9 mouse cellular contexts compared by ENCODE assay signal in the genomic region with DNA sequence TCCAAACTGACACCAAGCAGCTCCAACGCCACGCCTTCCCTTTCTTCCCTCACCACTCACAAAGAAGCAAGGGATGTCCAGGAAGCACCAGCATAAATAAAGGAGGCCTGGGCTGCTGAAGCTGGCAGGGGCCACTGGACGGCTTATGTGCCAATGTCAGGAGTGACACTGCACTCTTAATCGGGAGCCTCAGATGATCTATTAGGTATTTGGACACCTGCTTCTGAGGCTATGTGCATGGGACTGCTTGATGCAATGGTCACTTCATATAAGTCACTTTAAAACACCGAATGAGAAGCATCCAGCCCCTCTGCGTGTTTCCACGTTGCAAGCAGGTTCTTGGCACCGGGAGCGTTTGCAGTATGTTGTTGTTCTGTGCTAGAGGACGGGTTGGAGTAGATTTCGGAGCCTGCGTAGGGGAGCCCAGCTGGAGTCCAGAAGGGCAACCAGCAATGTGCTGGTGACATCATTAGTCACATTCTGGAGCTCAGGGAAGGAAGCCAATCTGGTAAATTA.
DNase-seq lines count a peak whose midpoint lies in the region; ATAC-seq and TF ChIP-seq lines count a peak whose summit lies in the region.
"Had no signal": no experiment of that assay in that cellular context is flagged by ENCODE, and none has a peak within 500 bp of the region (broad histone marks: within the 10 kb centered on the region; RNA-seq: fewer than 3 reads in every experiment).

No protein-coding gene starts in this region.

- TF ChIP-seq CTCF in kidney, adult 2 months (conservative IDR thresholded peaks at IDR 0.05; ENCODE audit: insufficient read depth, insufficient read length, low read depth, low read length) = no peak

- ATAC-seq in kidney, embryonic 15.5 days (replicated peaks; ENCODE audit: low FRiP score) = no peak
- no peak for ATAC-seq in heart, embryonic 12.5 days (ENCODE audit: insufficient number of reproducible peaks, low FRiP score)

- WGBS in kidney, adult 2 months = 44% methylated on average over 12 of the region's 12 CpGs
- 70% methylated on average over 12 of the region's 12 CpGs for WGBS in kidney, embryonic 15.5 days
- WGBS in heart, embryonic 12.5 days = 79% methylated on average over 12 of the region's 12 CpGs

- no peaks in the 10 kb centered on the region for H3K27me3 ChIP-seq in kidney, adult 2 months (replicated peaks; ENCODE audit: control insufficient read depth, insufficient read depth, low read length)
- H3K27me3 ChIP-seq in kidney, embryonic 15.5 days = no peaks in the 10 kb centered on the region
- no peaks in the 10 kb centered on the region for H3K27me3 ChIP-seq in heart, embryonic 12.5 days (replicated peaks)

- no peaks in the 10 kb centered on the region for H3K9me3 ChIP-seq in kidney, embryonic 15.5 days (replicated peaks)
- H3K9me3 ChIP-seq in heart, embryonic 12.5 days (replicated peaks) = peaks cover 4% of the 10 kb centered on the region; the same call in 1 of the 2 replicates

- TF ChIP-seq POLR2A in kidney, adult 2 months (IDR thresholded peaks at IDR 0.05; ENCODE audit: low read depth, low read length) = no peak

- H3K4me1 ChIP-seq in kidney, adult 2 months (ENCODE audit: control insufficient read depth, insufficient read depth, low read length) = no peaks in the 10 kb centered on the region
- H3K4me1 ChIP-seq in kidney, embryonic 15.5 days = no peaks in the 10 kb centered on the region
- H3K4me1 ChIP-seq in heart, embryonic 12.5 days (replicated peaks) = no peaks in the 10 kb centered on the region

- H3K4me2 ChIP-seq in kidney, embryonic 15.5 days = no peak overlapping the region
- H3K4me2 ChIP-seq in heart, embryonic 12.5 days = no peak overlapping the region

- H3K4me3 ChIP-seq in kidney, adult 2 months (ENCODE audit: insufficient read depth, low read depth, low read length) = no peak overlapping the region
- no peak overlapping the region for H3K4me3 ChIP-seq in kidney, embryonic 15.5 days (replicated peaks)
- no peak overlapping the region for H3K4me3 ChIP-seq in heart, embryonic 12.5 days

- H3K9ac ChIP-seq in kidney, embryonic 15.5 days = no peak overlapping the region
- no peak overlapping the region for H3K9ac ChIP-seq in heart, embryonic 12.5 days

- peak; percentile 78 for DNase-seq in kidney, adult 2 months
- peak; percentile 80 to 83 for DNase-seq in cerebellum, postnatal 14 days
- DNase-seq in layer of hippocampus, postnatal 10 days (ENCODE audit: low spot score in 2 of 2) = peak; percentile 57 to 66
- DNase-seq in right cerebral cortex, adult 18-20 months = peak; percentile 55
- no peak for DNase-seq in urinary bladder, adult 2 months (ENCODE audit: low spot score)
- no peak for DNase-seq in urinary bladder, postnatal 10 days (ENCODE audit: low spot score)

- H3K36me3 ChIP-seq in kidney, adult 2 months (ENCODE audit: control insufficient read depth, insufficient read depth, low read length) = no peaks in the 10 kb centered on the region
- no peaks in the 10 kb centered on the region for H3K36me3 ChIP-seq in kidney, embryonic 15.5 days
- H3K36me3 ChIP-seq in heart, embryonic 12.5 days = no peaks in the 10 kb centered on the region
- H3K36me3 ChIP-seq: G1E had no signal

- no peak overlapping the region for H3K27ac ChIP-seq in kidney, adult 2 months (ENCODE audit: insufficient read depth, low read depth, low read length)
- no peak overlapping the region for H3K27ac ChIP-seq in kidney, embryonic 15.5 days
- no peak overlapping the region for H3K27ac ChIP-seq in heart, embryonic 12.5 days (ENCODE audit: poor library complexity, severe bottlenecking)

Comparison
In these comparisons a context has a peak if more than half of its experiments do, and no peak if none do; other contexts are left out.
1. DNase-seq: peak in kidney, adult 2 months (single experiment), cerebellum, postnatal 14 days (2 of 2), layer of hippocampus, postnatal 10 days (2 of 2) and right cerebral cortex, adult 18-20 months (single experiment); none in urinary bladder, adult 2 months (single experiment) and urinary bladder, postnatal 10 days (single experiment).